Mouse (Mus musculus): ENCODE results near the gene Cacnb2. TPM values are rescaled to one million over a fixed set of nuclear protein-coding genes. Genes with fewer than 3 reads are reported as not detected.

The Cacnb2 gene
- total and polyA plus RNA-seq, 3 experiments = 0.38 TPM; not detected in 2

DNA sequence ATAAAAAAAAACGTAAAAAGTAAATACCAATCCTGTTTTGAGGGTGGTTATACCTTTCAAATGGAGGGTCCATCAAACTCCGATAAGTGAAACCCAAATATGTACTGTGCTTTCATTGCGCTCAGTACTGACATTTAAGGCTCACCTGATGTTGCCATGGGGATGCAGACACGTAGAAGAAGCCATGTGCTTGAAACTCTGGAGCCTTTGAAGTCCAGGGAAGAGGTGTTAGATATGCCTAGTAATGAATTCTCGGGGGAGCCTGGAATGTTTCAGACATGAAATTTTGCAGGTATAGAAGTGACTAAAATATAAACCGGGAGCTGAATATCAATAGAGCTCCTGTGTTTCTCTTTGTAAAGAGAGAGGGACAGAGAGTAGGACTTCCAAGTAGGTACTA, 37.0 kb downstream of the Cacnb2 start:
- DNase-seq (ENCODE audit: low spot score) (no peak), ATAC-seq (ENCODE audit: extremely low read depth, insufficient number of reproducible peaks, low FRiP score, poor library complexity, severe bottlenecking) (no peak)
- Histone ChIP-seq H3K4me3 (ENCODE audit: low read depth, low read length) (no peak overlapping the region), H3K36me3 (replicated peaks) (no peaks in the 10 kb centered on the region), H3K9me3 (replicated peaks) (no peaks in the 10 kb centered on the region), H3K27me3 (ENCODE audit: insufficient read depth, low read length) (peaks cover 2% of the 10 kb centered on the region; the same call in 1 of the 2 replicates), H3K4me1 (ENCODE audit: insufficient read depth, low read depth, low read length) (no peaks in the 10 kb centered on the region)
- TF ChIP-seq POLR2AphosphoS5 (IDR thresholded peaks at IDR 0.05; ENCODE audit: insufficient replicate concordance, low read depth, low read length) (no peak), CTCF (IDR thresholded peaks at IDR 0.05; ENCODE audit: low read depth, low read length) (no peak), GATA2 (IDR thresholded peaks at IDR 0.05; ENCODE audit: borderline replicate concordance, low read depth, low read length) (no peak), TAL1 (conservative IDR thresholded peaks at IDR 0.05; ENCODE audit: low read depth, low read length) (no peak)

DNA sequence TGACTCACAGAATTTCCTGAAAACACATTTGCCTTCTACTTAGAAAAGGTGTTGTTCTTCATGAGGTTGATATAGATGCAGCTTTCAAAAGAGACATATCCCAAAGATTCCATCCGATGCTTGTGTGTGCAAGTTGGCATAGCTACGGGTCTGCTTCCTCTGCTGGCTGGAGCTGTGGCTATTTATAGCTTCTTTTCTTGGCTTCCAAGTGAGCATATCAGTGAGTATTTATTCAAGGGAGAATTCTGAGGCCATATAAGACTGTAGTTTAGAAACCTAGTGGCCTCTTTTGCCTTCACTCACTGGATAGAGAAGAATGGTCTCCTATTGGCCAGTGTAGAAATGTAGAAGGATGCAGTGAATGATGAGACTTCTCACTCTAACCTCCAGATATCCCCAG, 38.2 kb downstream of the Cacnb2 start:
- no peaks in the 10 kb centered on the region for H3K4me1 ChIP-seq (ENCODE audit: insufficient read depth, low read depth, low read length)
- H3K4me3 ChIP-seq (ENCODE audit: low read depth, low read length) = no peak overlapping the region
- ATAC-seq (ENCODE audit: extremely low read depth, insufficient number of reproducible peaks, low FRiP score, poor library complexity, severe bottlenecking) = no peak
- no peaks in the 10 kb centered on the region for H3K9me3 ChIP-seq (replicated peaks)
- H3K27me3 ChIP-seq (ENCODE audit: insufficient read depth, low read length) = peaks cover 2% of the 10 kb centered on the region; the same call in 1 of the 2 replicates
- H3K36me3 ChIP-seq (replicated peaks) = no peaks in the 10 kb centered on the region
- TF ChIP-seq CTCF (IDR thresholded peaks at IDR 0.05; ENCODE audit: low read depth, low read length) (no peak), TAL1 (conservative IDR thresholded peaks at IDR 0.05; ENCODE audit: low read depth, low read length) (no peak), GATA1 (IDR thresholded peaks at IDR 0.05; ENCODE audit: borderline replicate concordance, low read length) (no peak)
- DNase-seq (ENCODE audit: low spot score) = no peak

DNA sequence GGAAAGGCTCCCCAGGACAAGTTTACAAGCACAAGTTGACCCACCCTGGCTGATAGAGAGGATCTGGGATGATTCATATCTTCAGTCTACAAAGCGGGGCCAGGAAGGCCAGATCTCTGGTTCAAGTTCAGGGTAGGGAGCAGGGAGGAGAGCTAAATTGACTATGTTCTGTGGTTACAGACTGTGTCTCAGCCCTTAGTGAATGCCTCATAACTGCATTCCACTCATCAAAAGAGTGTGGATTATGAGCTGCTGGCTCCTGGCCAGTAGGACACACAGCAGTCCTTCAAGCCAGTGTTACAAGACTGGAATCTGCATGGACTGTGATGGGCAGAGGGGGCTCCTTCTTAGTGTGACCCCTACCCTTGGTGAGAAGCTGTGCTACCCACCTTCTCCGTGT, 48.4 kb downstream of the Cacnb2 start:
- TF ChIP-seq POLR2AphosphoS5 (IDR thresholded peaks at IDR 0.05; ENCODE audit: insufficient replicate concordance, low read depth, low read length) (no peak), CTCF (IDR thresholded peaks at IDR 0.05; ENCODE audit: low read depth, low read length) (no peak), GATA2 (IDR thresholded peaks at IDR 0.05; ENCODE audit: borderline replicate concordance, low read depth, low read length) (no peak), TAL1 (conservative IDR thresholded peaks at IDR 0.05; ENCODE audit: low read depth, low read length) (no peak), GATA1 (IDR thresholded peaks at IDR 0.05; ENCODE audit: borderline replicate concordance, low read length) (no peak)
- no peak for DNase-seq (ENCODE audit: low spot score)
- no peaks in the 10 kb centered on the region for H3K36me3 ChIP-seq (replicated peaks)
- H3K4me1 ChIP-seq (ENCODE audit: insufficient read depth, low read depth, low read length) = no peaks in the 10 kb centered on the region
- H3K27me3 ChIP-seq (ENCODE audit: insufficient read depth, low read length) = no peaks in the 10 kb centered on the region
- no peak overlapping the region for H3K4me3 ChIP-seq (ENCODE audit: low read depth, low read length)
- no peaks in the 10 kb centered on the region for H3K9me3 ChIP-seq (replicated peaks)
- ATAC-seq (ENCODE audit: extremely low read depth, insufficient number of reproducible peaks, low FRiP score, poor library complexity, severe bottlenecking) = no peak

DNA sequence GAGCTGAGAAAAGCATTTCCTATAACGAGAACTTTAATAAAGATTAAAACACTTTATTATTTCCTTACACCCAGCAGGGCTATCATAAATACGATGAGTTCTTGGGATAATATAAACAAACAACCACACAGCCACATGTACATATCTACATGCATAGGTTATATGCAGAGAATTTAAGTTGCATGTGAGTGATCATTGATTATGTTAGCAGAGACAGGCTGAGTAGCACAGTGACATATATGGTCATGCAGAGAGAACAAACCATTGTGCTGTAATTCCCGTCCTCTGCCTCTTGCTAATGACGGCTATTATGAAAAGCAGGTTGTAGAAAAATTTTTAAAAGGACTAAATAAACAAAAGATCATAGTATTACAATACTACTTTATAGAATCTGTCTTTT, 53.8 kb downstream of the Cacnb2 start:
- no peak overlapping the region for H3K4me3 ChIP-seq (ENCODE audit: low read depth, low read length)
- no peaks in the 10 kb centered on the region for H3K27me3 ChIP-seq (ENCODE audit: insufficient read depth, low read length)
- no peaks in the 10 kb centered on the region for H3K36me3 ChIP-seq (replicated peaks)
- TF ChIP-seq TAL1 (conservative IDR thresholded peaks at IDR 0.05; ENCODE audit: low read depth, low read length) (no peak), GATA1 (IDR thresholded peaks at IDR 0.05; ENCODE audit: borderline replicate concordance, low read length) (no peak), POLR2AphosphoS5 (IDR thresholded peaks at IDR 0.05; ENCODE audit: insufficient replicate concordance, low read depth, low read length) (no peak), GATA2 (IDR thresholded peaks at IDR 0.05; ENCODE audit: borderline replicate concordance, low read depth, low read length) (no peak), CTCF (IDR thresholded peaks at IDR 0.05; ENCODE audit: low read depth, low read length) (no peak)
- ATAC-seq (ENCODE audit: extremely low read depth, insufficient number of reproducible peaks, low FRiP score, poor library complexity, severe bottlenecking) = no peak
- DNase-seq (ENCODE audit: low spot score) = no peak
- H3K4me1 ChIP-seq (ENCODE audit: insufficient read depth, low read depth, low read length) = no peaks in the 10 kb centered on the region
- H3K9me3 ChIP-seq (replicated peaks) = no peaks in the 10 kb centered on the region

DNA sequence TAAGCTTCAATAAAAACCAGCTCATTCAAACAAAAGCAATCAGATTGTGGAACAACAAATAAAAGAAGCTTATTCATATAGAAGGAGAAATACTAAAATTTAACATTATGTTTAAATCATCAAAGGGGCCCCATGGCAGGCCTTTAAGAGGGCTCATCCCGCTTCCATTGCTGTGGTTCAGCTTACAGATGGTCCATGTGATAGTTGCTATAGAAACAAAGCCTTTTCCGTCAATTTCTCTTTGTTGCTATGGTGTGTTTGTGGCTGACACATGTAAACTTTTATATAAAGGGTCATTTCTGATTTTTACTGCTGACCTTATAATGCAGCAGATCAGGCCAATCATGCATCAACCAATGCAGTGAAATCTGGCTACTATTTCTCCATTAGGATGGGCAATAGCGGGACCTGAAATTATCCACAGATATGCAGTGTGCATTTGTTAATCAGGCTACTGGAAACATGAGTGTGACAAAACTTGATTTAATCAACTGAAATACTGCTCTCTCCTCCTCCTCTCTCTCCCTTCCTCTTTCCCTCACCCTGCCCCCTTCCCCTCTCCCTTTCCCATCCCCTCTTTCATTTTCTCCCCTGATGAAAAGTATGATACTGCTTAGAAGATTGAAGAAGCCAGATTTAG, 54.4 kb downstream of the Cacnb2 start:
- TF ChIP-seq GATA1 (IDR thresholded peaks at IDR 0.05; ENCODE audit: borderline replicate concordance, low read length) (no peak), CTCF (IDR thresholded peaks at IDR 0.05; ENCODE audit: low read depth, low read length) (no peak), GATA2 (IDR thresholded peaks at IDR 0.05; ENCODE audit: borderline replicate concordance, low read depth, low read length) (no peak), POLR2AphosphoS5 (IDR thresholded peaks at IDR 0.05; ENCODE audit: insufficient replicate concordance, low read depth, low read length) (no peak), TAL1 (conservative IDR thresholded peaks at IDR 0.05; ENCODE audit: low read depth, low read length) (no peak)
- H3K36me3 ChIP-seq (replicated peaks) = no peaks in the 10 kb centered on the region
- no peaks in the 10 kb centered on the region for H3K4me1 ChIP-seq (ENCODE audit: insufficient read depth, low read depth, low read length)
- H3K9me3 ChIP-seq (replicated peaks) = no peaks in the 10 kb centered on the region
- no peak overlapping the region for H3K4me3 ChIP-seq (ENCODE audit: low read depth, low read length)
- DNase-seq (ENCODE audit: low spot score) = no peak
- ATAC-seq (ENCODE audit: extremely low read depth, insufficient number of reproducible peaks, low FRiP score, poor library complexity, severe bottlenecking) = no peak
- H3K27me3 ChIP-seq (ENCODE audit: insufficient read depth, low read length) = no peaks in the 10 kb centered on the region

DNA sequence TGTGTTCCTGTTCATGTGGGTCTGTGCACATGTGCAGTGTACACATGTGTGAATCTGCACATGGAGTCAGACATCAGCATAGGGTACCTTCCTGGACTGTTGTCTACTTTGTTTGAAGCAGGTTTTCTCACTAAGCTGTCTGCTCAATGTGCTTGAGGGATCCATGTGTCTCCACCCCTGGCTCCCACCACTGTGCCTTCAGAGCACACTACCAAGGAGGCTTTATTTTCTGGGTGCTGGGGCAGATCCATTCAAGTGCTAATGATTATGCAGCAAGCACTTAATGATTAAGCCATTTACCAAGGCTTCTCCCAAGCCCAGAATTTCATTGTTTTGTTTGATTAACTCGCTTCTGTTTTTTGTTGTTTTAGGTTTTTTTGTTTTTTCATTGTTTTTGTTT, 62.3 kb downstream of the Cacnb2 start:
- no peak for TF ChIP-seq TAL1 (conservative IDR thresholded peaks at IDR 0.05; ENCODE audit: low read depth, low read length)
- TF ChIP-seq POLR2AphosphoS5 (IDR thresholded peaks at IDR 0.05; ENCODE audit: insufficient replicate concordance, low read depth, low read length) = no peak
- no peak for TF ChIP-seq GATA1 (IDR thresholded peaks at IDR 0.05; ENCODE audit: borderline replicate concordance, low read length)
- TF ChIP-seq CTCF (IDR thresholded peaks at IDR 0.05; ENCODE audit: low read depth, low read length) = no peak
- TF ChIP-seq GATA2 (IDR thresholded peaks at IDR 0.05; ENCODE audit: borderline replicate concordance, low read depth, low read length) = no peak
- no peaks in the 10 kb centered on the region for H3K4me1 ChIP-seq (ENCODE audit: insufficient read depth, low read depth, low read length)
- ATAC-seq (ENCODE audit: extremely low read depth, insufficient number of reproducible peaks, low FRiP score, poor library complexity, severe bottlenecking) = no peak
- no peak for DNase-seq (ENCODE audit: low spot score)
- no peaks in the 10 kb centered on the region for H3K36me3 ChIP-seq (replicated peaks)
- no peak overlapping the region for H3K4me3 ChIP-seq (ENCODE audit: low read depth, low read length)
- no peaks in the 10 kb centered on the region for H3K9me3 ChIP-seq (replicated peaks)
- H3K27me3 ChIP-seq (ENCODE audit: insufficient read depth, low read length) = no peaks in the 10 kb centered on the region
